Mouse (Mus musculus) erythroblast, embryonic 14.5 days (primary cell): ENCODE results near the gene Dph1. TPM values are rescaled to one million over a fixed set of nuclear protein-coding genes. Genes with fewer than 3 reads are reported as not detected.

Experiments used
- H3K27me3 ChIP-seq: 2 replicates; pipeline ENCODE4 v1.6.1; 2012; ENCODE audit warnings: inconsistent platforms; ENCODE audit not compliant: control insufficient read depth
- H3K36me3 ChIP-seq: 2 replicates; pipeline ENCODE4 v1.6.1; 2012; ENCODE audit warnings: mild to moderate bottlenecking, inconsistent platforms; ENCODE audit not compliant: control insufficient read depth
- H3K4me1 ChIP-seq: 2 replicates; pipeline ENCODE4 v1.6.1; 2012; ENCODE audit warnings: inconsistent platforms; ENCODE audit not compliant: control insufficient read depth
- H3K4me3 ChIP-seq: replicated peaks from 2 replicates; pipeline ENCODE3; 2012; ENCODE audit warnings: moderate library complexity, mild to moderate bottlenecking, inconsistent platforms
- H3K9me3 ChIP-seq: 2 replicates; pipeline ENCODE4 v1.6.1; 2012; ENCODE audit warnings: low read length, inconsistent platforms, mixed read lengths; ENCODE audit not compliant: control insufficient read depth
- GATA1 ChIP-seq: IDR thresholded peaks from 2 replicates; pipeline ENCODE4 v1.6.1; 2012; ENCODE audit warnings: low read length, inconsistent platforms, mixed read lengths
- TAL1 ChIP-seq: IDR thresholded peaks from 3 replicates; pipeline ENCODE4 v1.6.1; 2012; ENCODE audit warnings: low read length, inconsistent platforms, mixed read lengths
- polyA plus RNA-seq: library from polyadenylated mRNA; stranded (reverse); fragments of >175 nt; gene quantifications from 2 replicates; pipeline ENCODE4 v1.2.3, GENCODE M21; 2012

The Dph1 gene
- polyA plus RNA-seq, 1 experiment = 1.4 TPM

- Histone ChIP-seq H3K27me3 (no peaks in the 10 kb centered on the region), H3K4me3 (no peak overlapping the region), H3K36me3 (peaks cover 43% of the 10 kb centered on the region), H3K4me1 (peaks cover 3% of the 10 kb centered on the region; the same call in 1 of the 2 replicates), H3K9me3 (no peaks in the 10 kb centered on the region)
- TF ChIP-seq TAL1 (no peak), GATA1 (no peak)
These were observed 43.8 kb downstream of the Dph1 start for GRCm38 (mm10) chr11:75147106-75147845.

- TF ChIP-seq GATA1 (no peak), TAL1 (no peak)
- peaks cover 4% of the 10 kb centered on the region; the same call in 1 of the 2 replicates for H3K4me1 ChIP-seq
- H3K9me3 ChIP-seq = no peaks in the 10 kb centered on the region
- H3K27me3 ChIP-seq = no peaks in the 10 kb centered on the region
- H3K36me3 ChIP-seq = peaks cover 44% of the 10 kb centered on the region
- H3K4me3 ChIP-seq = no peak overlapping the region
These were observed 45.2 kb downstream of the Dph1 start for GRCm38 (mm10) chr11:75145841-75146240.

DNA sequence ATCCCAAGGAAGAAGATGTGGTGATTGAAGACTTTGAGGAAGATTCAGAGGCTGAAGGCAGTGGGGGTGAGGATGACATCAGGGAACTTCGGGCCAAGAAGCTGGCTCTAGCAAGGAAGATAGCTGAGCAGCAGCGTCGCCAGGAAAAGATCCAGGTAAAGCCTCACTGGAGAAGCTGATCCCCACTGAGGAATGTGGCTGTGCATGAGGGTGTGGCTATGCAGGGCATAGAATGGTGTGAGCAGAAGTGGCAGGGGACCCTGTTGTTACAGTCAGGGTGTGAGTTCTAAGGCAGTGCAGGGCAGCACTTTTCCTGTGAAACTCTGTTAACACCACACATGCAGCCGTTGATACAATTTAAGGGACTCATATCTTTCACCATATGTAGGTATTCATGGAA, 48.3 kb downstream of the Dph1 start:
- H3K36me3 ChIP-seq = peaks cover 36% of the 10 kb centered on the region
- TF ChIP-seq GATA1 = no peak
- H3K4me1 ChIP-seq = peaks cover 7% of the 10 kb centered on the region
- H3K4me3 ChIP-seq = no peak overlapping the region
- no peaks in the 10 kb centered on the region for H3K27me3 ChIP-seq
- H3K9me3 ChIP-seq = no peaks in the 10 kb centered on the region

- peaks cover 31% of the 10 kb centered on the region for H3K36me3 ChIP-seq
These were observed 49.1 kb downstream of the Dph1 start for GRCm38 (mm10) chr11:75141913-75142312.

DNA sequence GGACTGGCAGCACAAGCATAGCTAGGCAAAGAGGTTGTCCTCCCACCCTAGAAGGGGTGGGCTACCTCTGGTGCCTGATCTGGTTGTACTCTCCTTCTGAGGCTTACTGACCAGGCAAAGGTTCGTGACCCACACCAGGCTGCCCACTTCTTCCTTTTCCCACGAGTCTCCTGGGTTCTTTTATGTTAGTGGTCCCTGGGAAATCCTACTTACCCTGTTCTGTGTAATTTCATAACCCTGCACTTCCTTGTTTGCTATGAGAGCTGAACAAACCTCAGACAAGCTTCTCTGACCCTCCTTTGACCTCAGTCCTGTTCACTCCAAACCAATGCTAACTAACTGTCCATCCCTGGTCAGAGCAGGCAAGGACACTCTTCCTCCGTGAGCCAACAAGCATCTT, 50.0 kb downstream of the Dph1 start:
- peaks cover 5% of the 10 kb centered on the region for H3K4me1 ChIP-seq
- H3K36me3 ChIP-seq = peaks cover 29% of the 10 kb centered on the region
- no peak for TF ChIP-seq TAL1
- no peak overlapping the region for H3K4me3 ChIP-seq
- no peaks in the 10 kb centered on the region for H3K27me3 ChIP-seq
- H3K9me3 ChIP-seq = no peaks in the 10 kb centered on the region

More at GRCm38 (mm10) chr11:75141913-75142312, 49.1 kb downstream of the Dph1 start:
- no peak for TF ChIP-seq GATA1
- no peak for TF ChIP-seq TAL1
- Histone ChIP-seq H3K27me3 (no peaks in the 10 kb centered on the region), H3K9me3 (no peaks in the 10 kb centered on the region), H3K4me1 (peaks cover 7% of the 10 kb centered on the region), H3K4me3 (no peak overlapping the region)

DNA sequence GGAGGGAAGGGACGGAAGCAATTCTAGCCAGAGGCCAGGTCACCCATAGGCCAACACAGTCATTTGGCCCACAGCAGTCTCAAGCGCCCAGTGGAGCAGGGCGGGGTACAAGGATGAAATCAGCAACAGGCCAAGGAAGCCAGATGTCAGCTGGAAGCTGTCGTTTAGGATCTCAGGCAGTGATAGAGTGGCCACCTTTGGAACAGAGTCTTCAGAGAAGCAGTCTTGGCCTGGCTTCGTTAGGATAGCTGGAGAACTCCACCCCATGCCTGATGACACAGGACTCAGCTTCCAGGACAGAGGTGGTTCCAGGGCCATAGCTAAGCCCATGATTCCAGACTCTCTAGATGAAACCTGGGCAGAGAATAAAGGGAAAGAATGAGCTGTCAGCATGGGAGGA, 50.6 kb downstream of the Dph1 start:
- Histone ChIP-seq H3K27me3 (no peaks in the 10 kb centered on the region), H3K4me3 (no peak overlapping the region)

DNA sequence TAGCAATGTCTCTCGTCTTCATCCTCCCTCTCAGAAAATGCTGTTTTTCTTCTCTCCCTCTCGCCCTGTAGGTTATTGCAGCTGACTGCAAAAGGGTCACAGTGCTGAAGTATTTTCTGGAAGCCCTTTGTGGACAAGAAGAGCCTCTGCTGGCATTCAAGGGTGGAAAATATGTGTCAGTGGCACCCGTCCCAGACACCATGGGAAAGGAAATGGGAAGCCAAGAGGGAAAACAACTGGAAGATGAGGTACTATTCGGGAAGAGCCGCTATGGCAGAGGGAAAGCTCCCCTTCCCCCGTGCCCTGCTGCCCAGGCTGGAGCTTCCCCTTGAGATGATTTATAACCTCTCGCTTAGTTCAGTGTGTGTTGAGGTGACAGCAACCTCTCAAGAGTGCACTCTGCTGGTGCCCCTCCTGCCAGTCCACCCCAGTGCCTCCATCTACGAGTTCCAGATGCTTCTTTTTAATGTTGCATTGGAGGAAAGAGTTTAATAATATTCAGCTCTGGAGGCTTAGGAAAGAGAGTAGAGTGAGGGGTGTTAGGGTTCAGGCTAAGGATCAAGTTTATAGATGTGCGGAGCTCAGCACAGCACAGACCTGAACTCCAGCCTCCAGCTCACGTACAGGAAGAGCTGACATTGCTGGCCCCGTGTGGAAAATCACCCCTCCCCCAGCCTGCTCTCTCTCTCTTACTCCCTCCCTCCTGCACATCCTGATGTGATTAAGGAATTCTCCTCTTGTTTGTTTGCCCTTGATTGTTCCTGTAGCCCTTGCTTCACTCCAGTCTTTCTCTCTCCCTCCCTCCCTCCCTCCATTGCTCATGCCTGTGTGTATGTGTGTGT, 51.7 kb downstream of the Dph1 start:
- Histone ChIP-seq H3K4me1 (peaks cover 5% of the 10 kb centered on the region), H3K27me3 (no peaks in the 10 kb centered on the region), H3K4me3 (no peak overlapping the region), H3K36me3 (peaks cover 23% of the 10 kb centered on the region), H3K9me3 (no peaks in the 10 kb centered on the region)
- TF ChIP-seq TAL1 = no peak
- TF ChIP-seq GATA1 = no peak

More for the DNA sequence above, 50.6 kb downstream of the Dph1 start:
- TF ChIP-seq TAL1 = no peak
- no peak for TF ChIP-seq GATA1
- H3K4me1 ChIP-seq = peaks cover 5% of the 10 kb centered on the region
- H3K9me3 ChIP-seq = no peaks in the 10 kb centered on the region
- H3K36me3 ChIP-seq = peaks cover 28% of the 10 kb centered on the region

DNA sequence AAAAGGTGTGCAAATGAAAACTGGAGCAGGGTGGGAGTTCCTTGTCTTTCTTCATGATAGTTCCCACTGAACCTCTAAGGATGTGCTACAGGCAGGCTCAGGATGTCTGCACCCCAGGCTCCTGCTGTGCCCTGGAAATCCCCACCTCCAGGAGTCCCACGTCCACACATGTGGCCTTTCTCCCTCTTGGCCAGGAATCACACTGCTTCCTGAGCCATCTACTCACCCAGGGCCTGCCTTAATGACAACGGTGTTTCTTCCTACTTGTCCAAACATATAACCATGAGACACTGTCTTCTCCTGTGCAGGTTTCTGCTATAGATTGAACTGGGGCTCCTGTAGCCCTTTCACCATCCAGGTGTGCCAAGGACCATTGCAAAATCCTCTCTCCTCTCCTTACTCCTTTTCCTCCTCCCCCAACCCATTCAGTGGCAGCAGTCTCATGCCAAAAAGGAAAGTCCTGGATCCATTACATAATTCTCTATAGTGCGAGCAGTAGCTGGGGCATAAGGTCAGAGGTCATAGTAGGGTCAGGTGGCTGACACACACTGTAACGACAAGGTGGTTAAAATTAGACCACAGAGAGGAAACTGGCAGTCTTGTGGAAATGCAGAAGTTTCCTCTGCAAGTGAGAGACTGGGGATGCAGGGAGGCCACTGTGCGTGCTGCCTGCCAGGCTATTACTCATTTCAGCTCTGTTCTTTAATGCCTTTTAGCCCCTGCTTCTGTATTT, 54.2 kb downstream of the Dph1 start:
- H3K9me3 ChIP-seq = no peaks in the 10 kb centered on the region
- H3K36me3 ChIP-seq = peaks cover 2% of the 10 kb centered on the region
- H3K4me1 ChIP-seq = peaks cover 5% of the 10 kb centered on the region
- H3K4me3 ChIP-seq = no peak overlapping the region
- no peaks in the 10 kb centered on the region for H3K27me3 ChIP-seq
- no peak for TF ChIP-seq GATA1
- TF ChIP-seq TAL1 = no peak

GRCm38 (mm10) chr11:75135358-75135757, 55.7 kb downstream of the Dph1 start:
- H3K27me3 ChIP-seq = no peaks in the 10 kb centered on the region
- no peaks in the 10 kb centered on the region for H3K9me3 ChIP-seq
- H3K36me3 ChIP-seq = peaks cover 2% of the 10 kb centered on the region; the same call in 1 of the 2 replicates
- no peak overlapping the region for H3K4me3 ChIP-seq
- TF ChIP-seq GATA1 (no peak), TAL1 (no peak)
- H3K4me1 ChIP-seq = peaks cover 3% of the 10 kb centered on the region
